Mouse (Mus musculus) midbrain, postnatal 0 days (tissue): ENCODE data around the gene Tnfaip2. TPM values are rescaled to one million over a fixed set of nuclear protein-coding genes. Genes with fewer than 3 reads are reported as not detected.

ENCODE experiments used
- ATAC-seq: fragments of 200-750 bp; cut with Nextera tagmentation; 2 replicates; pipeline ENCODE4 v1.8.0; 2017; ENCODE audit warnings: moderate number of reproducible peaks, mild to moderate bottlenecking, moderate TSS enrichment, moderate library complexity; ENCODE audit not compliant: low FRiP score
- DNase-seq: peaks from one replicate; pipeline ENCODE4 v3.0.0-alpha.2; 2015; ENCODE audit warnings: low spot score
- H3K27ac ChIP-seq: fragments of 300-500 bp; sonication (generic); 2 replicates; pipeline ENCODE4 v1.5.1; 2014; ENCODE audit warnings: low read depth, mild to moderate bottlenecking, low read length, mixed read lengths
- H3K27me3 ChIP-seq: fragments of 300-500 bp; sonication (generic); 2 replicates; pipeline ENCODE4 v1.6.1; 2014; ENCODE audit warnings: low read length, control low read depth, mixed read lengths; ENCODE audit not compliant: insufficient read depth
- H3K36me3 ChIP-seq: fragments of 300-500 bp; sonication (generic); 2 replicates; pipeline ENCODE4 v1.6.1; 2014; ENCODE audit warnings: low read length, control low read depth, mixed read lengths; ENCODE audit not compliant: insufficient read depth
- H3K4me1 ChIP-seq: fragments of 300-500 bp; sonication (generic); 2 replicates; pipeline ENCODE4 v1.6.1; 2014; ENCODE audit warnings: mild to moderate bottlenecking, control low read depth, antibody characterized with exemption, low read length, mixed read lengths; ENCODE audit not compliant: insufficient read depth
- H3K4me2 ChIP-seq: fragments of 300-500 bp; sonication (generic); 2 replicates; pipeline ENCODE4 v1.6.1; 2014; ENCODE audit warnings: low read depth, mild to moderate bottlenecking, low read length, mixed read lengths; ENCODE audit not compliant: poor library complexity, severe bottlenecking
- H3K4me3 ChIP-seq: fragments of 300-500 bp; sonication (generic); 2 replicates; pipeline ENCODE4 v1.5.1; 2014; ENCODE audit warnings: low read depth, mild to moderate bottlenecking, low read length, moderate library complexity
- H3K9ac ChIP-seq: fragments of 300-500 bp; sonication (generic); replicated peaks from 2 replicates; pipeline ENCODE4 v1.6.1; 2014; ENCODE audit warnings: mild to moderate bottlenecking, low read length, moderate library complexity, mixed read lengths; ENCODE audit not compliant: poor library complexity, severe bottlenecking
- H3K9me3 ChIP-seq: fragments of 300-500 bp; sonication (generic); 2 replicates; pipeline ENCODE4 v1.6.1; 2016; ENCODE audit warnings: low read length, control low read depth
- CTCF ChIP-seq: IDR thresholded peaks from 2 replicates; pipeline ENCODE4 v1.5.1; 2016; ENCODE audit warnings: antibody characterized with exemption, mild to moderate bottlenecking
- WGBS: fragments of 180-500 bp; shearing (Covaris S2); extraction: QIAGEN DNeasy Blood & Tissue Kit; methylation state at CpG from one replicate; pipeline ENCODE4 v1.1.7; 2014; 5-methylcytosine and 5-hydroxymethylcytosine counted together
- polyA plus RNA-seq: library from polyadenylated mRNA; unstranded; fragments of >200 nt; fragmentation: Nextera tagmentation; extraction: Ambion mirVana; gene quantifications from 2 replicates; pipeline ENCODE4 v1.2.1, GENCODE M21; 2015
- total RNA-seq: library from RNA; depleted of rRNA; stranded (reverse); fragments of >200 nt; gene quantifications from 2 replicates; pipeline ENCODE4 v1.2.3, GENCODE M21; 2014

The Tnfaip2 gene
- total and polyA plus RNA-seq, 2 experiments from 2014 or later = 0.38 to 1.5 TPM

GRCm38 (mm10) chr12:111425789-111426460 lies 16.3 kb upstream of the Tnfaip2 start:
- peaks cover 58% of the 10 kb centered on the region for H3K27me3 ChIP-seq
- peak; percentile 82 for DNase-seq
- no peaks in the 10 kb centered on the region for H3K9me3 ChIP-seq
- ATAC-seq = peak; percentile 62
- 19% methylated on average over 29 of the region's 29 CpGs for WGBS
- no peaks in the 10 kb centered on the region for H3K36me3 ChIP-seq
- peaks cover 7% of the 10 kb centered on the region; the same call in 1 of the 2 replicates for H3K4me1 ChIP-seq
- TF ChIP-seq CTCF = peak; percentile 92
- no peak overlapping the region for H3K4me2 ChIP-seq
- no peak overlapping the region for H3K27ac ChIP-seq
- no peak overlapping the region for H3K9ac ChIP-seq
- H3K4me3 ChIP-seq = no peak overlapping the region

GRCm38 (mm10) chr12:111427438-111428113 lies 14.7 kb upstream of the Tnfaip2 start:
- DNase-seq (peak; percentile 80), ATAC-seq (no peak)
- peaks cover 7% of the 10 kb centered on the region; the same call in 1 of the 2 replicates for H3K4me1 ChIP-seq
- H3K36me3 ChIP-seq = no peaks in the 10 kb centered on the region
- H3K9me3 ChIP-seq = no peaks in the 10 kb centered on the region
- H3K9ac ChIP-seq = no peak overlapping the region
- no peak overlapping the region for H3K4me3 ChIP-seq
- H3K4me2 ChIP-seq = no peak overlapping the region
- no peak overlapping the region for H3K27ac ChIP-seq
- TF ChIP-seq CTCF = no peak
- peaks cover 50% of the 10 kb centered on the region for H3K27me3 ChIP-seq
- 49% methylated on average over 12 of the region's 12 CpGs for WGBS

- Histone ChIP-seq H3K4me2 (no peak overlapping the region), H3K4me3 (no peak overlapping the region)
Measured at GRCm38 (mm10) chr12:111428364-111428763, 13.9 kb upstream of the Tnfaip2 start.

GRCm38 (mm10) chr12:111428961-111429911 lies 13.0 kb upstream of the Tnfaip2 start:
- WGBS = 1% methylated on average over 40 of the region's 40 CpGs
- H3K36me3 ChIP-seq = no peaks in the 10 kb centered on the region
- peaks cover 7% of the 10 kb centered on the region; the same call in 1 of the 2 replicates for H3K4me1 ChIP-seq
- H3K9me3 ChIP-seq = no peaks in the 10 kb centered on the region
- H3K27ac ChIP-seq = no peak overlapping the region
- H3K4me3 ChIP-seq = peak overlapping the region; percentile 33
- peaks cover 34% of the 10 kb centered on the region for H3K27me3 ChIP-seq
- ATAC-seq (no peak), DNase-seq (peak; percentile 63)
- peak overlapping the region; percentile 59 for H3K4me2 ChIP-seq
- peak overlapping the region; percentile 50 for H3K9ac ChIP-seq
- TF ChIP-seq CTCF = peak; percentile 26; the same call in 1 of the 2 replicates

More at GRCm38 (mm10) chr12:111428364-111428763, 13.9 kb upstream of the Tnfaip2 start:
- TF ChIP-seq CTCF = no peak
- Histone ChIP-seq H3K27ac (no peak overlapping the region), H3K4me1 (peaks cover 7% of the 10 kb centered on the region; the same call in 1 of the 2 replicates), H3K27me3 (peaks cover 42% of the 10 kb centered on the region), H3K9ac (no peak overlapping the region), H3K36me3 (no peaks in the 10 kb centered on the region), H3K9me3 (no peaks in the 10 kb centered on the region)
- 17% methylated on average over 8 of the region's 8 CpGs for WGBS
- ATAC-seq = no peak
- DNase-seq = no peak

GRCm38 (mm10) chr12:111430049-111430867 lies 12.0 kb upstream of the Tnfaip2 start:
- Histone ChIP-seq H3K27ac (no peak overlapping the region), H3K27me3 (peaks cover 28% of the 10 kb centered on the region), H3K9ac (0 out of 2 replicates have a peak overlapping the region, but pooled peaks have one; percentile 4), H3K4me3 (peak overlapping the region; percentile 33; the same call in 1 of the 2 replicates), H3K4me1 (peaks cover 12% of the 10 kb centered on the region), H3K4me2 (peak overlapping the region; percentile 59), H3K9me3 (no peaks in the 10 kb centered on the region), H3K36me3 (no peaks in the 10 kb centered on the region)
- TF ChIP-seq CTCF = no peak
- ATAC-seq = no peak
- WGBS = 18% methylated on average over 27 of the region's 27 CpGs
- DNase-seq = no peak
